Mouse (Mus musculus) ES-Bruce4 (cell line): ENCODE data around the gene Dld.

ENCODE experiments used
- CTCF ChIP-seq: IDR thresholded peaks from one replicate; pipeline ENCODE4 v1.8.1; 2011; ENCODE audit warnings: low read depth, low read length
- POLR2A ChIP-seq: IDR thresholded peaks from one replicate; pipeline ENCODE4 v1.8.1; 2011; ENCODE audit warnings: low read length; ENCODE audit not compliant: insufficient read depth

DNA sequence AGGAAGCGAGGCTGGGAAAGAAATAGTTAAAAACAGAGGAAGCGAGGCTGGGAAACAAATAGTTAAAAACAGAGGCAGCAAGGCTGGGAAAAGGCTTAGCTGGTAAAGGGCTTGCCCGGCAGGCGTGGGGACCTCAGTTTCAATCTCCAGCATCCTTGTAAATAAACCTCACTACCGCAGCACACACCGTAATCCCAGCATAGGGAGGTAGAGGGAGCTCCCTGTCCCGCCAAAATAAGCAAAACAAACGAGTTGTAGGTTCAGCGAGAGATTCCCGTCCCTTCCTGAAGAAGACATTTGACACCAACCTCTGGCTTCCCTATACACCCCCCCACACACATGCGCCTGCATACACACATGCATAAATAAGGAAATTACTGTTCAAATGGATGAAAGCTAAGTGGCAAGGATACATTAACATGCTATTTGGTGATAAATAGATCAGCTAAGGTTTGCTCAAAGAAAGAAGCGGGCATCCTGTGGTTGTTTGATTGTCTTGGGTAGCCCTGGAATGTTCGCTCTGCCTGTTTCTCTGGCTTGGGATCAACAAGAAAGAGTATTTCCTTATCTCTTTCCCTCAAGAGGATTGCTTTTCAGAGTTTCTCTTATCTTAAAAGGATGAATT lies 25.2 kb upstream of the Dld start:
- TF ChIP-seq POLR2A = no peak
- TF ChIP-seq CTCF = no peak
